Mouse (Mus musculus) heart, embryonic 15.5 days (tissue): ENCODE data around the gene Col27a1. TPM values are rescaled to one million over a fixed set of nuclear protein-coding genes. Genes with fewer than 3 reads are reported as not detected.
"Not testable (repeated sequence)": the region's sequence is repeated elsewhere in the genome, so short reads cannot be mapped to it uniquely, and the experiment has no call there.

ENCODE experiments used
- ATAC-seq: fragments of 200-750 bp; cut with Nextera tagmentation; replicated peaks from 2 replicates; pipeline ENCODE4 v1.8.0; 2017; ENCODE audit warnings: low read depth, moderate TSS enrichment; ENCODE audit not compliant: insufficient number of reproducible peaks, insufficient read depth, low FRiP score
- H3K27ac ChIP-seq: fragments of 300-500 bp; sonication (generic); 2 replicates; pipeline ENCODE4 v1.5.1; 2015; ENCODE audit warnings: mild to moderate bottlenecking, inconsistent platforms
- H3K27me3 ChIP-seq: fragments of 300-500 bp; sonication (generic); 2 replicates; pipeline ENCODE4 v1.6.1; 2015; ENCODE audit warnings: inconsistent platforms
- H3K36me3 ChIP-seq: fragments of 300-500 bp; sonication (generic); 2 replicates; pipeline ENCODE4 v1.6.1; 2015; ENCODE audit warnings: mild to moderate bottlenecking, inconsistent platforms
- H3K4me1 ChIP-seq: fragments of 300-500 bp; sonication (generic); replicated peaks from 2 replicates; pipeline ENCODE4 v1.6.1; 2015; ENCODE audit warnings: inconsistent platforms
- H3K4me2 ChIP-seq: fragments of 300-500 bp; sonication (generic); 2 replicates; pipeline ENCODE4 v1.6.1; 2015; ENCODE audit warnings: inconsistent platforms, mild to moderate bottlenecking, moderate library complexity
- H3K4me3 ChIP-seq: fragments of 300-500 bp; sonication (generic); 2 replicates; pipeline ENCODE4 v1.5.1; 2015; ENCODE audit warnings: mild to moderate bottlenecking, inconsistent platforms
- H3K9ac ChIP-seq: fragments of 300-500 bp; sonication (generic); 2 replicates; pipeline ENCODE4 v1.6.1; 2015; ENCODE audit warnings: mild to moderate bottlenecking, inconsistent platforms
- H3K9me3 ChIP-seq: fragments of 300-500 bp; sonication (generic); replicated peaks from 2 replicates; pipeline ENCODE4 v1.6.1; 2016; ENCODE audit warnings: inconsistent platforms
- WGBS: fragments of 180-500 bp; shearing (Covaris S2); methylation state at CpG from one replicate; pipeline ENCODE4 v1.1.7; 2015; ENCODE audit warnings: mixed read lengths; 5-methylcytosine and 5-hydroxymethylcytosine counted together
- polyA plus RNA-seq: library from polyadenylated mRNA; unstranded; fragments of >200 nt; fragmentation: Nextera tagmentation; extraction: Ambion mirVana; gene quantifications from 2 replicates; pipeline ENCODE4 v1.2.1, GENCODE M21; 2015

Col27a1 gene
- polyA plus RNA-seq, 1 experiment from 2014 or later = 4.4 TPM

DNA sequence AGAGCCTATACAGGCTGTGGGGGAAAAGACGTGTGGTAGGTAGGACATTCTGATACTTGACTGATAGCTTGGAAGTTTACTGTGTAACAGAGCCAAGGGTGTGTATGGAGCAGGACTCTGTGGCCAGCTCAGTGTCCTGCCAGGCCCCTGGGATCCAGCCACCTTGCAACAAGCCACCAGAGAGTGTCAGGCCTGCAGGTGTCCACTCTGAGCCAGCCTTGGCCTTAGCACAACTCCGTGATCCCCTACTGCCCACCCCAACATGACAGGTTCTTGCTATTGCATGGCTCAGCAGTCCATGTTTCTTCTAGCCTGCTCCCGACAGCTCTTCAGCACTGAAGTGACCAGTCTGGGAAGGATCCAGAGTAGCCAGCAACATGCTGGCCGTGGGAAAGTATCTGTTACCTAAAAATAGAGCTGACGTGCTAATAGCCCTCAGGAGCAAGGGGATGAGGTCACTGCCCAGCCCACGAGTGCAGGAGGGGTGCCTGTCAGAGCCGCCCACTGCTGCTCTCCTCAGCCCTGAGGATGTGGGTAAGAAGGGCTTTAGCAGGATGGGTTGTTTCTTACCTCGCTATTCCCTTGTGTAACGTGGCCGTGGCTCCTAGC is 96.5 kb downstream of the Col27a1 start:
- Histone ChIP-seq H3K27ac (peak overlapping the region; percentile 80), H3K36me3 (no peaks in the 10 kb centered on the region), H3K9ac (0 out of 2 replicates have a peak overlapping the region, but pooled peaks have one; percentile 27), H3K4me3 (no peak overlapping the region), H3K9me3 (no peaks in the 10 kb centered on the region), H3K4me1 (peaks cover 14% of the 10 kb centered on the region), H3K4me2 (peak overlapping the region; percentile 22; the same call in 1 of the 2 replicates), H3K27me3 (peaks cover 13% of the 10 kb centered on the region; the same call in 1 of the 2 replicates)
- WGBS = 24% methylated on average over 10 of the region's 10 CpGs
- ATAC-seq = peak; percentile 73

DNA sequence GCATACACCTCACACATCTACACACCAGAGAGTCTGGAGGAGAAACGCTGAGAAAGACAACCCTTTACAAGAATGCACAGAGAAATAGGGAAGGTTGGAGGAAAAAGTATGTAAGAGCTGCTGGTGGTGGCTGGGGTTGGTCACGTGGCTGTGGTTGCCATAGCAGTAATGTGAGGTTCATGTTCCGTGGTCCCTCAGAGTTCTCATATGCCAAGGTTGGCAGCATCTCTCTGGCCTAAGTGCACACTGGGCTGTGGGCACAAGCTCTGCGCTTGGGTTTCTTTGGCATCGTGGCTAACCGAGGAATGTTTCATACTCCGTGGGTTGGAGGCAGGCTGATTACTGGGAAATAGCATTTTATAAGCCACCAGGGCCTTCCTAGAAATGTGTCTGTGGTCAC is 97.6 kb downstream of the Col27a1 start:
- Histone ChIP-seq H3K27me3 (peaks cover 12% of the 10 kb centered on the region; the same call in 1 of the 2 replicates), H3K36me3 (no peaks in the 10 kb centered on the region), H3K27ac (no peak overlapping the region), H3K4me2 (no peak overlapping the region), H3K4me1 (peaks cover 22% of the 10 kb centered on the region), H3K4me3 (no peak overlapping the region), H3K9me3 (no peaks in the 10 kb centered on the region), H3K9ac (no peak overlapping the region)
- no peak for ATAC-seq
- 81% methylated on average over 7 of the region's 7 CpGs for WGBS

DNA sequence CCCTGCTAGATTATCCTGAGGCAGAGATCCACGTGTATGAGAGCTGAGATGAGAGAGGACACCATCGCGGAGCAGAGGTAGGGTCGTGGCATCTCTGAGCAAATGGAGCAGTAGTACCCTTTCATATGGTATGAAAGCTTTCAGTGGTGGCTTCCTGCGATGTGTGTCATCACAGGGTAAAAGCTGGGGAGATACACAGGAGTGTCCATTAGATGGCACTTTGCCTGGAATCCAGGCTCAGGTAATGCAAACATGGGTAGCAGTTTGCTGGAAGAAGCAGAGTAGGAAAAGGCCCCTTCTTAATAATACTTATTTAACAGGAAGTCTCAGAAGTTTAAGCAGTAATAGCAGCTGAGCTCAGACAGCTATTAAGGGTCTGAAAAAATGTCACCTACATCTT is 100.3 kb downstream of the Col27a1 start:
- H3K27me3 ChIP-seq = no peaks in the 10 kb centered on the region; the same call in 1 of the 2 replicates
- no peaks in the 10 kb centered on the region for H3K36me3 ChIP-seq
- H3K27ac ChIP-seq = no peak overlapping the region
- H3K4me1 ChIP-seq = peaks cover 24% of the 10 kb centered on the region
- H3K9ac ChIP-seq = no peak overlapping the region
- no peak for ATAC-seq
- H3K4me3 ChIP-seq = no peak overlapping the region
- no peak overlapping the region for H3K4me2 ChIP-seq
- H3K9me3 ChIP-seq = no peaks in the 10 kb centered on the region
- 77% methylated on average over 5 of the region's 5 CpGs for WGBS

DNA sequence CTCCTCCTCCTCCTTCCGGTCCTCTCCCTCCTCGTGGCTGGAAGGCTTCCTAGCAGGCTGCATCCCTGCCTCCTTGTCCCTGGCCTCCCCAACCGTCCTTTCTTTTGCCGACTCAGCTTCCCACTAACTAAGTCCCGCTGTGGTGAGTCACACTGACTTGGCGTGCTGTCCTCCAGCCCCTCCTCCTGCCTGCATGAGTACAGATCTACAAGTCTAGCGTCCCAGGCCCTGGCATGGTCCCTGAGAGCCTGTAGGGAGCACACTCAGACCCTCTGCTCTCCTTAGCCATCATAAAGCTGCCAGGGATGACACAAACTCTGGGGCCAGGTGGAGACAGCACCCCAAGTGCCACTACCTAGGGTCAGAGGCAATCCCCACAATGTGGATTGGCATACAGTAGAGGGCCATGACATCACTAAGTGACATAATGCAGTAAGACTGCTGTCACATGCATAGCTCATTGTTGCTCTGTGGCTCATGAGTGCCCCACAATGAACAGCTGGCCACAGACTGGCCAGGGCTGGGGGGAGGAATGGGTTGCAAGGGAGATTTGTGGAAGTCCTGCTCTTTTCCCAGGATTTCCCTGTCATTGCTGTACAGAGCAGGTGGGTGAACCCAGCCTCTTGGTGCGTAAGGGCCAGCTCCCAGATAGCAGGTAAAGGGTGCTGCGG is 102.4 kb downstream of the Col27a1 start:
- peaks cover 4% of the 10 kb centered on the region; the same call in 1 of the 2 replicates for H3K36me3 ChIP-seq
- ATAC-seq = peak; percentile 44; the same call in 1 of the 2 replicates
- 49% methylated on average over 9 of the region's 9 CpGs for WGBS
- H3K4me3 ChIP-seq = no peak overlapping the region
- no peak overlapping the region for H3K9ac ChIP-seq
- H3K27ac ChIP-seq = no peak overlapping the region
- H3K27me3 ChIP-seq = no peaks in the 10 kb centered on the region; the same call in 1 of the 2 replicates
- no peak overlapping the region for H3K4me2 ChIP-seq
- H3K4me1 ChIP-seq = peaks cover 10% of the 10 kb centered on the region; the same call in 1 of the 2 replicates
- H3K9me3 ChIP-seq = no peaks in the 10 kb centered on the region

DNA sequence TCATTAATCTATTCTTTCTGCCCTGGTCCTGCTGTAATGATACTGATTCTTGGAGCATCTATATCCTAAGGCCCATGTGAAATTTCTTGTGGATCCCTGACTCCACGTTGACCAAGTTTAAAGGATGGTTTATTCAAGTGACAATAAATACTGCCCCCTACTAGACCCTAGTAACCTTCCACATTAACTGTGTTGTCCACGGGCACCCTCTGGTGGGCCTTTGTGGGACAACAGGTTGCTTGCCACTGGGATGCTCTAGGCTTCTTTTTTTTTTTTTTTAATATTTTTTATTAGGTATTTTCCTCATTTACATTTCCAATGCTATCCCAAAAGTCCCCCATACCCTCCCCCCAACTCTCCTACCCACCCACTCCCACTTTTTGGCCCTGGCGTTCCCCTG is 105.8 kb downstream of the Col27a1 start:
- not testable (repeated sequence) for H3K27me3 ChIP-seq, H3K27ac ChIP-seq, H3K9me3 ChIP-seq, H3K9ac ChIP-seq, H3K4me2 ChIP-seq, ATAC-seq, H3K4me3 ChIP-seq
- Histone ChIP-seq H3K4me1 (peaks cover 10% of the 10 kb centered on the region; the same call in 1 of the 2 replicates), H3K36me3 (peaks cover 19% of the 10 kb centered on the region)
- 26% methylated on average over 3 of the region's 3 CpGs for WGBS

DNA sequence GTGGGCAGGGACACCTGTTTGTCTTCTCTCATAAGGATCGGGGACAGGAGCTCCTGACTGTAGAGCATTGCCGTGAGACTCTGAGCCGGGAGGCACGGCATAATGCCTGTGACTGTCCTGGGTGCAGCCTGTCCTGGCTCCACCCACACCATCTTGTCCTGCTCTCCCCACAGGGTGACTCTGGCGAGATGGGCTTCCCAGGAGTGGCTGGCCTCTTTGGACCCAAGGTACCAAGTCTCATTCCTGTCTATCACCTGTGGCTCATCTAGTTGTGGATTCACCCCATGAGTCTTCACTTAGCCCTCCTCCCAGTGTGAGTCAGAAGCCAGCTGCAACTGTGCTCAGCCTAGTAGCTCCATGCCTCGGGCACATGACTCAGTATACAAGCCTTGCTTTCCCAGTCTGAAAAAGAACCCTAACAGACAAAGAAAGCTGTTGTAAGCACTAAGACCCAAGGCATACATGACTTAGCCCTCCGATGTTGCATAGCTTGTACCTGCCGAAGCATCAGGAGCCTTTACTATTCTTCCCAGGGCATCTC is 109.5 kb downstream of the Col27a1 start:
- H3K36me3 ChIP-seq = peaks cover 19% of the 10 kb centered on the region
- no peak overlapping the region for H3K9ac ChIP-seq
- H3K27me3 ChIP-seq = no peaks in the 10 kb centered on the region
- 77% methylated on average over 8 of the region's 8 CpGs for WGBS
- no peaks in the 10 kb centered on the region for H3K4me1 ChIP-seq
- no peak overlapping the region for H3K4me3 ChIP-seq
- no peaks in the 10 kb centered on the region for H3K9me3 ChIP-seq
- H3K4me2 ChIP-seq = no peak overlapping the region
- ATAC-seq = no peak
- no peak overlapping the region for H3K27ac ChIP-seq

DNA sequence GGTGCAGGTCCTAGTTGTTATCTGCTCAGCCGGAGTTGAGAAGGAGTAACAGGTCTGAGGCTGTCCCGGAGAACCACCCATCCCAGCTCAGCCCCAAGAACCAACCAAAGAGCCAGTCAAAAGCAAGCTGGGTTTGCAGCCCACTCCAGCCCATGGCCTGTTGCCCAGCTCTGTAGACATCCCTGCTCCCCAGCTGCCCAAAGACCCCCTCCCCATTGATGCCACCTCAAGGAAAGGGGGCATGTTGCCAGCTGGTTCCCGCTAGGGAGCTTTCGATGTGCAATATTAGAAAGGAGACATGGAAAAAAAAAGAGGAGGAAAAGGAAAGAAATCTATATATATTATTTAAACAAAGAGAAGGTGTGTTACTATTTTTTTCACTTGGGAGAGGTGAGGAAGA is 119.6 kb downstream of the Col27a1 start:
- H3K27ac ChIP-seq = no peak overlapping the region
- no peak overlapping the region for H3K4me3 ChIP-seq
- H3K4me2 ChIP-seq = no peak overlapping the region
- no peaks in the 10 kb centered on the region for H3K9me3 ChIP-seq
- H3K36me3 ChIP-seq = 0 out of 2 replicates have a peak, but pooled peaks cover 4% of the 10 kb centered on the region
- no peak overlapping the region for H3K9ac ChIP-seq
- no peaks in the 10 kb centered on the region for H3K4me1 ChIP-seq
- 93% methylated on average over 4 of the region's 4 CpGs for whole genome bisulfite sequencing
- no peaks in the 10 kb centered on the region for H3K27me3 ChIP-seq
- ATAC-seq = no peak

DNA sequence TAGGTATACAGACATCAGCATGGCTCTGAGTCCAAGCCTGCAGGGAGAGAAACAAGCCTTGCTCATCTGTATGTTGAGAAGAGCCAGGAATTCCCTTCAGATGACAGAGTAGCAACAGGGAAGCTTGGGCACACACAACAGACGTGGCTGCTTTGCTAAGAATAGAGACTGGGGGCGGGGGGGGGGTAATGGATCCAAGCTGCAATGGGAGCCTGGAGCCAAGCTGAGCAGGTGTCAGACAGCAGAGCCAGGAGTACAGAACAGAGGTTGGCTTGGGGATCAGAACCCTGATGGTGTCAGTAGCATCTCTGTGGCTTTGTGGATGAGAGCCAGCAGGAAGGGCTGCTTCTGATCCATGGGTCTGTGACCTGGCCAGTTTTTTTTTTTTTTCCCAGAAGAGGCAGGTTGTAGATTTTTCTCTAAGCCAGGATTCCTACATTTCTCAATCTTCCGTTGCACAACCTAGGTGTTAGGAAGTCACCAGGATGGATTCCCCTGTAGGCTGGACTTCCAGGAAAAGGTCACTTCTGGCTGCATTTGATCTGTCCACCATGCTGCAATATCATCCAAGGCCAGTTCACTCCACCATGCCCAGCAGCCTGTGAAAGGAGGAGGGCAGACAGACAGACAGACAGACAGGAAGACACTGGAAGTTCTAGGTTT is 124.7 kb downstream of the Col27a1 start:
- no peak overlapping the region for H3K4me3 ChIP-seq
- no peak overlapping the region for H3K27ac ChIP-seq
- H3K27me3 ChIP-seq = no peaks in the 10 kb centered on the region
- H3K36me3 ChIP-seq = no peaks in the 10 kb centered on the region
- no peak overlapping the region for H3K4me2 ChIP-seq
- H3K9me3 ChIP-seq = no peaks in the 10 kb centered on the region
- ATAC-seq = no peak
- WGBS = 48% methylated on average over 3 of the region's 3 CpGs
- no peaks in the 10 kb centered on the region for H3K4me1 ChIP-seq
- H3K9ac ChIP-seq = no peak overlapping the region

DNA sequence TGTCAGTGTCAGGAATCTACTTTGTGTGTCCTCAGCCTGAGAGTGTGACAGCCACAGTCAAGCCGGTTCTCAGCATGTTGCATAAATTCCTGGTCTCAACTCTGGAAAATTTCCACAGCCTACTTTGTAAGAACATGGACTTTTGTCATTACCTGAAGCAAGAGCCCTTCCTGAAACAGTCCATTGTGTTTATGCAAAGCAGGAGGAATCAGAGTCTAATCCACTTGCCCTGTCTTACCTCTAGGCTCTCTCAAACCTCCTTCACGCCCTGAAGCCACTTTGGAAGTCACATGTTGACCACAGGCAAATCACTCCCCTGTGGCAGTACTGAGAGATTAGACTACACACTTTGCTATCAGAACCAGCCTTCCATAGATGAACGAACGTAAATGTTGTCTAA is 128.7 kb downstream of the Col27a1 start:
- no peaks in the 10 kb centered on the region for H3K27me3 ChIP-seq
- H3K4me3 ChIP-seq = no peak overlapping the region
- no peak for ATAC-seq
- no peak overlapping the region for H3K4me2 ChIP-seq
- H3K36me3 ChIP-seq = no peaks in the 10 kb centered on the region
- H3K9me3 ChIP-seq = no peaks in the 10 kb centered on the region
- H3K27ac ChIP-seq = no peak overlapping the region
- no peak overlapping the region for H3K9ac ChIP-seq
- H3K4me1 ChIP-seq = no peaks in the 10 kb centered on the region
- 64% methylated on average over 4 of the region's 4 CpGs for WGBS

DNA sequence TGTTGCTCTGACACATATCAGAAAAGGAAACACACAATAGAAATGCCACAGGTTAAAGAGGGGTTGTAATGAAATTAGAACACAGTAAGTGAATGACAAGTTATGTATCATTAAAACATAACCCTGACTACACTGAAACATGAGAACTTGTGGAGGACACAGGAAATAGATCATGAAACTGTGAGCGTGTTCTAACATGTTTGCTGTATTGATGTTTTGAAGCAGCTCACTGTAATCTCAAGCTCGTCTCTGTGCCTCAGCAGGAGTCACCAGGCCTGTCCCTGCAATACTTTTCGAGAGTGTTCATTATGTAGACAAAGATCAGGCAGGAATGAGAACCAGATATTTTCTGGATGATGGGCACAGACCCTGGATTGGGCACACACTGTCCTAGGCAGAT is 129.8 kb downstream of the Col27a1 start:
- Histone ChIP-seq H3K4me1 (no peaks in the 10 kb centered on the region), H3K4me2 (no peak overlapping the region), H3K9ac (no peak overlapping the region), H3K4me3 (no peak overlapping the region), H3K36me3 (no peaks in the 10 kb centered on the region), H3K27me3 (no peaks in the 10 kb centered on the region), H3K9me3 (no peaks in the 10 kb centered on the region), H3K27ac (no peak overlapping the region)
- ATAC-seq = no peak
- WGBS = 54% methylated on average over 3 of the region's 3 CpGs

DNA sequence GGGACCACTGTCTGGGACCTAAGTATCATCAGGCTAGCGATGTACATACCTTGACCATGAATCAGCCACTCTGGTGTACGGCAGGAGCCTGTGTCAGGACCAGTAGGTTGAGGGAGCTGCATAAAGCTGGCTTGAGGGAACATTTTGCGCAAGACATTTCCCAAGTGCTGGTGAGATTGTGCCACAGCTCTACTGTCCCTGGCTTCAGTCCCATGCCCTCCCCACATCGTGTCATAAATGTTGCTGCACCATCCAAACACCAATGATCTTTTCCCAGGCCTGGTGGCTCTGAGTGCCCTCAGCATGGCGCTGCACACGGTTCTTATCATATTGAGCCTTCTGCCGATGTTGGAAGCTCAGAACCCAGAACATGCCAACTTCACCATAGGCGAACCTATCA is 130.5 kb downstream of the Col27a1 start, which contains the start of gene Orm1:
TSS of gene Orm1 (plus strand) at position 266 of the 400 bp plus-strand sequence.
- Histone ChIP-seq H3K9me3 (no peaks in the 10 kb centered on the region), H3K27me3 (no peaks in the 10 kb centered on the region), H3K4me1 (no peaks in the 10 kb centered on the region), H3K9ac (no peak within 1 kb of the TSS), H3K36me3 (no peaks in the 10 kb centered on the region), H3K27ac (no peak within 1 kb of the TSS), H3K4me2 (no peak within 1 kb of the TSS), H3K4me3 (no peak within 1 kb of the TSS)
- 80% methylated on average over 8 of the region's 8 CpGs for WGBS
- no peak for ATAC-seq
